Mouse (Mus musculus) cortical plate, adult 2 months (tissue): ENCODE results near the gene Zbtb32. TPM values are rescaled to one million over a fixed set of nuclear protein-coding genes. Genes with fewer than 3 reads are reported as not detected.

Experiments
- H3K27ac ChIP-seq: fragments of 200-500 bp; 2 replicates; pipeline ENCODE4 v1.5.1; 2012; ENCODE audit warnings: low read length, control low read depth, inconsistent platforms; ENCODE audit not compliant: insufficient read depth
- H3K4me1 ChIP-seq: fragments of 200-500 bp; 2 replicates; pipeline ENCODE4 v1.6.1; 2011; ENCODE audit warnings: low read length; ENCODE audit not compliant: control insufficient read depth, insufficient read depth
- H3K4me3 ChIP-seq: fragments of 200-500 bp; 2 replicates; pipeline ENCODE4 v1.5.1; 2011; ENCODE audit warnings: mild to moderate bottlenecking, low read length, control low read depth; ENCODE audit not compliant: insufficient read depth
- CTCF ChIP-seq: fragments of 200-500 bp; IDR thresholded peaks from 2 replicates; pipeline ENCODE4 v1.5.1; 2011; ENCODE audit warnings: mild to moderate bottlenecking, control low read depth, low read length; ENCODE audit not compliant: insufficient read depth; ENCODE audit errors: extremely low read depth
- POLR2A ChIP-seq: fragments of 200-500 bp; IDR thresholded peaks from 2 replicates; pipeline ENCODE4 v1.6.1; 2011; ENCODE audit warnings: mild to moderate bottlenecking, low read length, control low read depth; ENCODE audit not compliant: insufficient read depth; ENCODE audit errors: extremely low read depth
- polyA plus RNA-seq: library from polyadenylated mRNA; depleted of rRNA; stranded (reverse); fragments of >200 nt; gene quantifications from 2 replicates; pipeline ENCODE4 v1.2.3, GENCODE M21; 2012; rRNA removed

Gene Zbtb32
- polyA plus RNA-seq, 1 experiment, result 0.08 TPM

GRCm38 (mm10) chr7:30552102-30553020 is 46.3 kb downstream of the Zbtb32 start, which contains the start of the genes Hspb6 and Proser3:
Gene Hspb6 (plus strand): TSS chr7:30552178.
Gene Proser3 (minus strand): TSS chr7:30552299.
- H3K4me1 ChIP-seq, result no peaks in the 10 kb centered on the region
- TF ChIP-seq POLR2A (peak; percentile 95), CTCF (no peak)
- peak within 1 kb of the TSS; percentile 71 for H3K4me3 ChIP-seq
- peak within 1 kb of the TSS; percentile 85 for H3K27ac ChIP-seq

- Histone ChIP-seq H3K27ac (peak overlapping the region; percentile 85), H3K4me3 (peak overlapping the region; percentile 71), H3K4me1 (no peaks in the 10 kb centered on the region)
- no peak for TF ChIP-seq POLR2A
- no peak for TF ChIP-seq CTCF
Observed at GRCm38 (mm10) chr7:30551445-30552101, 47.1 kb downstream of the Zbtb32 start.

GRCm38 (mm10) chr7:30550603-30551002 is 48.1 kb downstream of the Zbtb32 start:
- TF ChIP-seq CTCF (no peak), POLR2A (no peak)
- Histone ChIP-seq H3K4me1 (no peaks in the 10 kb centered on the region), H3K27ac (no peak overlapping the region), H3K4me3 (no peak overlapping the region)

GRCm38 (mm10) chr7:30549880-30550279 is 48.8 kb downstream of the Zbtb32 start:
- no peaks in the 10 kb centered on the region for H3K4me1 ChIP-seq
- TF ChIP-seq CTCF, result no peak
- TF ChIP-seq POLR2A, result no peak
- no peak overlapping the region for H3K4me3 ChIP-seq
- H3K27ac ChIP-seq, result no peak overlapping the region

DNA sequence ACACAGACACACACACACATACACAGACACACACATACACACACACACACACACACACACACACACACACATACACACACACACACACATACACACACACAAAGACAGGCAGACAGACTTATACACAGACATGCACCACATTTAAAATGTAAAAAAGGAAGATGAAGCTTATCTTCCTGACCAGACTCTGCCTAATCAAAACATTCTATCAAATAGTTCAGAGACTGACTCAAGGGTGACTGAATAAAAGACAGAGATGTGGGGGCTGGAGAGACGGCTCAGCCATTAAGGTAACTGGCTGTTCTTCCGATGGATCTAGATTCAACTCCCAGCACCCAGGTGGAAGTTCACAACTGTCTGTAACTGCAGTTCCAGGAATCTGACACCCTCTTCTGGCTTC is 54.4 kb downstream of the Zbtb32 start:
- Histone ChIP-seq H3K4me3 (no peak overlapping the region), H3K27ac (no peak overlapping the region), H3K4me1 (no peaks in the 10 kb centered on the region)
- TF ChIP-seq CTCF, result no peak
- no peak for TF ChIP-seq POLR2A

- TF ChIP-seq CTCF (no peak), POLR2A (no peak)
- Histone ChIP-seq H3K4me3 (no peak overlapping the region), H3K27ac (no peak overlapping the region), H3K4me1 (no peaks in the 10 kb centered on the region)
Observed at GRCm38 (mm10) chr7:30540572-30540971, 58.1 kb downstream of the Zbtb32 start.

Other genes starting within 250 kb of the Zbtb32 start
- 20.8 and 21.3 TPM in 2 replicates for gene Lrfn3, start 236.1 kb downstream of the Zbtb32 start, polyA plus RNA-seq
- gene Tyrobp, start 185.1 kb downstream of the Zbtb32 start, polyA plus RNA-seq, result 78.9 and 79.5 TPM in 2 replicates
- 1.1 and 1.7 TPM in 2 replicates for gene Hcst, start 179.1 kb downstream of the Zbtb32 start, polyA plus RNA-seq
- gene Nfkbid, start 177.2 kb downstream of the Zbtb32 start, polyA plus RNA-seq, result 4.4 and 5.7 TPM in 2 replicates
- gene Aplp1, start 153.4 kb downstream of the Zbtb32 start, polyA plus RNA-seq, result 1,095 and 1,125 TPM in 2 replicates
- gene Kirrel2, start 141.2 kb downstream of the Zbtb32 start, polyA plus RNA-seq, result 7.8 and 8.3 TPM in 2 replicates
- 1.4 and 1.7 TPM in 2 replicates for gene Nphs1, start 140.6 kb downstream of the Zbtb32 start, polyA plus RNA-seq
- gene Prodh2, start 105.3 kb downstream of the Zbtb32 start, polyA plus RNA-seq, result not detected in 2 replicates
- 174 and 184 TPM in 2 replicates for gene Arhgap33, start 63.8 kb downstream of the Zbtb32 start, polyA plus RNA-seq
- 11.0 and 11.3 TPM in 2 replicates for gene Hspb6, start 46.7 kb downstream of the Zbtb32 start, polyA plus RNA-seq
- gene Proser3, start 46.6 kb downstream of the Zbtb32 start, polyA plus RNA-seq, result 4.7 and 6.2 TPM in 2 replicates
- 71.9 and 72.7 TPM in 2 replicates for gene Lin37, start 39.1 kb downstream of the Zbtb32 start, polyA plus RNA-seq
- gene U2af1l4, start 35.6 kb downstream of the Zbtb32 start, polyA plus RNA-seq, result 90.9 and 97.0 TPM in 2 replicates
- gene Gm49396, start 35.6 kb downstream of the Zbtb32 start, polyA plus RNA-seq, result 4.7 and 5.5 TPM in 2 replicates
- gene Psenen, start 35.3 kb downstream of the Zbtb32 start, polyA plus RNA-seq, result 127 and 133 TPM in 2 replicates
- gene Igflr1, start 33.5 kb downstream of the Zbtb32 start, polyA plus RNA-seq, result 3.4 and 4.4 TPM in 2 replicates
- 40.0 and 45.3 TPM in 2 replicates for gene Kmt2b, start 10.2 kb downstream of the Zbtb32 start, polyA plus RNA-seq
- gene Upk1a, start 13.9 kb upstream of the Zbtb32 start, polyA plus RNA-seq, result 2.0 and 2.1 TPM in 2 replicates
- 1,068 and 1,150 TPM in 2 replicates for gene Cox6b1, start 27.2 kb upstream of the Zbtb32 start, polyA plus RNA-seq
- not detected in 2 replicates for gene Etv2, start 36.9 kb upstream of the Zbtb32 start, polyA plus RNA-seq
- 59.7 and 60.1 TPM in 2 replicates for gene Rbm42, start 51.4 kb upstream of the Zbtb32 start, polyA plus RNA-seq
- gene Haus5, start 66.1 kb upstream of the Zbtb32 start, polyA plus RNA-seq, result 7.6 and 9.4 TPM in 2 replicates
- gene Pmis2, start 72.7 kb upstream of the Zbtb32 start, polyA plus RNA-seq, result not detected in 2 replicates
- not detected in 2 replicates for gene 2200002J24Rik, start 100.0 kb upstream of the Zbtb32 start, polyA plus RNA-seq
- gene Atp4a, start 113.3 kb upstream of the Zbtb32 start, polyA plus RNA-seq, result 0.73 and 1.0 TPM in 2 replicates
- gene Tmem147, start 130.6 kb upstream of the Zbtb32 start, polyA plus RNA-seq, result 189 and 190 TPM in 2 replicates
- gene Gapdhs, start 144.8 kb upstream of the Zbtb32 start, polyA plus RNA-seq, result not detected in 2 replicates
- gene Sbsn, start 152.6 kb upstream of the Zbtb32 start, polyA plus RNA-seq, result 8.4 and 8.6 TPM in 2 replicates
- 3.3 and 9.6 TPM in 2 replicates for gene Dmkn, start 164.8 kb upstream of the Zbtb32 start, polyA plus RNA-seq
- not detected in 2 replicates for gene Krtdap, start 189.0 kb upstream of the Zbtb32 start, polyA plus RNA-seq
- 0.09 and 0.38 TPM in 2 replicates for gene Ffar2, start 224.9 kb upstream of the Zbtb32 start, polyA plus RNA-seq